Mouse (Mus musculus): Measurements from ENCODE around the gene Ezh1.

Gene Ezh1

DNA sequence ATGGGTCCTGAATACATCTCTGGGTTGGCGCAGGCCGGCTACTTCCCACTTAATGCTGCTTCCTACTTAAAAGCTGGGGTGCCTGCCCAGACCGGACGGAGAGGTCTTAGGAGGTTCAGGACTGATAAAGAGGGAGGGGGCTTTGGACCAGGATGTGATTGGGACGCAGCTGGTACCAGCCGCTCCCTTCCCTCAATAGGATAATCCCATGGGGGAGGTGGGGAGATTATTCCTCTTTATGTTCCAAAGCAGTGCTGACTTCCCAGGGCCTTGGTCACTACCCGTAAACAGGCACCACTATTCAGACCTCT is 20.4 kb upstream of the Ezh1 start:
- no peak for DNase-seq (ENCODE audit: low spot score)

DNA sequence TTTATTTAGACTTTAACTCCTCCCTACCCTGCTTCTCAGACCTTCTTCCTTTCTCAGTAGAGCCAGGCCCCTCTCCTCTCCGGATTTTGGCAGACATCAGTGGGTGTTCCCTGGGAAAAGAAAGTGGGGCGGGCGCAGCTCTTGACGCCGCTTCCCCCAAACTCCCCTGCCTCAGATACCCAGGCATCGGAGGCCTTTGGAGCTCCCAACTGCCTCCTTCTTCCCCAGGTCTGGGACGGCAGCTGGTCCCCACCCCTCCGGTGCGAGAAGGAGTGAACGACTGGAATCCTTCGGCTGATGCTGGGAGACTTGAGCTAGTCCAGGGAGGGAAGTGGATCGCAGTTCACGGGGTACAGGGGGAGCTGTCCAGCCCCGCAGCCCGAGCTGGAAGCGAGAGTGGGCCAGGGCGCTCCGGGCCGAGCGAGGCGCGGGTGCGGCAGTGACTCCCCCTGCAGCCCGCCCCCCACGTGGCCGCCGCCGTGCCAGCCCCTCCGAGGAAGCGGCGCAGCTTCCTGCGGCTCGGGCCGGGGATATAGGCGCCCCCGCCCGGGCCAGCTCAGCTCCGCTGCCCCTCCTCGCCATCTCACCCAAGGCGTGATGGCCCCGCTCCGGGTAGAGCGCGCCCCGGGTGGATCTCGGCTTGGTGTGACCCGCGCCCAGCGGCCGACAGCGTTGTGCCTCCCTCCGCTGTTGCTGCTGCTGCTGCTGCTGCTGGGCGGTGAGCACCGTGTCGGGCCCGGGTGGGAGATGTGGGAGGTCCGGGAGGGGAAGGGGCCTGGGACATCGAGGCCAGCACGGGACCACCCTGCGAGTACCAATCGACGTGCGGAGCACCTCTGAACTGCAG is 19.8 kb upstream of the Ezh1 start, which contains the start of gene Ramp2:
Ramp2 (plus strand) TSS at position 174 of the 847 bp plus-strand sequence.
- peak; percentile 59 for DNase-seq (ENCODE audit: low spot score)

DNA sequence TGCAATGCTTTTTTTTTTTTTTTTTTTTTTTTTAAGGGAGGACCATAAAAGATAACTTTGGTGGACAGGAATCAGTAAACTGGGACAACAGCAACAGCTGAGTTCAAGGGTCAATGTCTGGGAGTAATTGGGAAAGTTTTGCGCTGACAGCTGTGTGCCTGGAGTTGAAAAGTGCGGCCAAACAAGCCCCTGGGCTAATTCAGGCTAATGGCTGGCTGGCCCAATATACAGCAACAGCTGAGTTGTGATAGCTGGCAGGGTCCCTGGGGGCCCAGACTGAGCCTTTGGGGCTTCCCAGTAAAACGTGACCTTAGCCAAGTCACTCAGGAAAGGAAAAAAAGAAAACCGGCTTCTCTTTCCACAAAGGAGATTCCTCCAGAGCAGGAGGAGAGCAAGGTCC is 18.8 kb upstream of the Ezh1 start:
- DNase-seq (ENCODE audit: low spot score), result no peak

DNA sequence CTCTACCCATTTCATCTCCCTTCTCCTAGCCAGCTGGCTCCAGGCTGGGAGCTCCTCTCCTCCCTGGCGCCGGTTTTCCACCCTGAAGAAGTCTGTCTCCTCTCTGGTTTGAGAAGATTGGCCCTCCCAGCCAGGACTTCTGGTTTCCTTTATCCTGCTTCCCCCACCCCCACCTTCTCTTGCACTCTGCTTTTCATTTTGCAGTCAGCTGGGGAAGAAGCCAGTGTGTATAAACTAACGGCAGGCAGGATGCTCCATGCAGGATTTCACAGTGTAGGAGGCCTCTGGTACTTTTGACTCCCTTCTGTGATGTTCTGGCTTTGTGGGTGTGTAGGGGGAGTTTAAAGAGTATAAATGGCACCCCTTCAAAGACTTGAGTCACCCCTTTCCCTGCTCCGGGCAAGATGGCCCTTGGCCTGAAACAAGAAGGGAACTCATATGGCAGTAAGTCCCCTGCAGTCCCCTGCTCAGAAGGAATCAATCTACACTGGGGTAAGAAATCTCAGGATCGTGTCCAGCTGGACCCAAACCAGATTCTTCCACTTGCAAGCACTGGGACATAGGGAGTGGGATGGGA is 11.9 kb upstream of the Ezh1 start:
- DNase-seq (ENCODE audit: low spot score), result no peak

DNA sequence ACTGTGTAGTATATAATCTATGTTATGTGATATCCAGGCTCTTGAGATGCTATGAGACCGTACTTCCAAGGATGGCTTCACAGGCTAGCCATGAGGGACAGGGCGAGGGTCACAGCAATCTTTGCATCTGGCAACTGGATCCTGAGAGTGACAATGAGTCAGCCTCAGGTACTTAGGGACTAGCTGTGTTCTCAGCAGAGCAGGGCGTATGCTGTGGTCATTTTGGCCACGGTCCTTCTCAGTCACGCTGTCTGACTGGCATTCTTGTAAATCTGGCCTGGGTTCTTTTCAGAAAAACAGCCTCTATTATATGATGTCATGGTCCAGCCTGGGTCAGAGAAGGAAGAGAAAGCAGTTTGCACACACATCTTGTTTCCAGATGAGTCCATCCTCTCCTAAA is 10.5 kb upstream of the Ezh1 start:
- no peak for DNase-seq (ENCODE audit: low spot score)

DNA sequence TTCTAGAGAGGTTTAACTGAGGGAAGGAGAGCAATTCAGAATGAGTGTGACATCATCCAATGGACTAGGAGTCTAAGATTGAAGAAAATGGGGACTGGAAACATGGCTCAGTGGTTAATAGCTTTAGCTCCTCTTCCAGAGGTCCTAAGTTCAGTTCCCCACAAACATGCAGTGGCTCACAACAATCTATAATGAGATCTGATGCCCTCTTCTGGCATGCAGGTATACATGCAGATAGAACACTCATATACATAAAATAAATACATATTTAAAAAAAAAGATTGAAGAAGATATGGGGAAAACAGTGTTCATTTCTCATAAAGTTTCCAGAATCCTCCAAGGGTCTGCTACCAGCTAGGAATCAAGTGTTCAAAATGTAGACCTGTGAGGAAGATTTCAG is 9.2 kb upstream of the Ezh1 start:
- no peak for DNase-seq (ENCODE audit: low spot score)

DNA sequence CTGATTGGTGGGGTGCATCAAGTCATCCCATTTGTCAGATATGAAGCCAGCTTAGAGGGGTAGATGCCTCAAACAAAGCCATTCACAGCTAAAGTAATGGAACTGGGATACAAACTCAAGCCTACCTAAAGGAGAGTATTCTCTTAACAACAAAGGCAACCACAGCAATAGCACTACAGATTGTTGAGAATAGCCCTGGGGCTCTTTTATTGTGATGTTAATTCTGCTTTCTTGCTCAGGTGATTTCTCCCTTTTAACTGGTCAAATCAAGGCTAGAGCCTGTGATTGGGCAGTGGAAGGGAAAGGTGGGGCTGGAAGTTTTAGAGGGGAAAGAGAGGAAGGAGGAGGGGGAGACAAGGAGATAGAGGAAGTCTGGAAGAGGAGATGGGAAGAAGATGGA is 7.9 kb upstream of the Ezh1 start:
- DNase-seq (ENCODE audit: low spot score), result no peak

DNA sequence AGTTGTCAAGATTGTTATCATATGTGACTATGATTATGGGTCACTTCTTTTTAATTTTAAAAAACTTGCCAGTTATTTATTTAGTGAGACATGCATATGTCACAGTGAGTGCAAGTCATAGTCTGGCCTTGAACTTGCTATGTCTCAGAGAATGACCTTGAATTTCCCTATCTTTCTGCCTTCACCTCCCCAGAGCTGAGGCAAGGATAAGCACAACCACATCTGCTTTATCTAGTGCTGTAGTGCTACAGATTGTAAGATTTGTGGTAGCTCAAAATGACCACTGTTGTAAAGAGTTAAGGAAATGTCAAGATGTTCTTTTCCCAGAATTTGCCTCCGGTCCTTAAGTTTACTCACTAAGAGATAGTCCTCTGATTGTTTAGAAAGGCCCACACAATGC is 7.0 kb upstream of the Ezh1 start:
- no peak for DNase-seq (ENCODE audit: low spot score)

DNA sequence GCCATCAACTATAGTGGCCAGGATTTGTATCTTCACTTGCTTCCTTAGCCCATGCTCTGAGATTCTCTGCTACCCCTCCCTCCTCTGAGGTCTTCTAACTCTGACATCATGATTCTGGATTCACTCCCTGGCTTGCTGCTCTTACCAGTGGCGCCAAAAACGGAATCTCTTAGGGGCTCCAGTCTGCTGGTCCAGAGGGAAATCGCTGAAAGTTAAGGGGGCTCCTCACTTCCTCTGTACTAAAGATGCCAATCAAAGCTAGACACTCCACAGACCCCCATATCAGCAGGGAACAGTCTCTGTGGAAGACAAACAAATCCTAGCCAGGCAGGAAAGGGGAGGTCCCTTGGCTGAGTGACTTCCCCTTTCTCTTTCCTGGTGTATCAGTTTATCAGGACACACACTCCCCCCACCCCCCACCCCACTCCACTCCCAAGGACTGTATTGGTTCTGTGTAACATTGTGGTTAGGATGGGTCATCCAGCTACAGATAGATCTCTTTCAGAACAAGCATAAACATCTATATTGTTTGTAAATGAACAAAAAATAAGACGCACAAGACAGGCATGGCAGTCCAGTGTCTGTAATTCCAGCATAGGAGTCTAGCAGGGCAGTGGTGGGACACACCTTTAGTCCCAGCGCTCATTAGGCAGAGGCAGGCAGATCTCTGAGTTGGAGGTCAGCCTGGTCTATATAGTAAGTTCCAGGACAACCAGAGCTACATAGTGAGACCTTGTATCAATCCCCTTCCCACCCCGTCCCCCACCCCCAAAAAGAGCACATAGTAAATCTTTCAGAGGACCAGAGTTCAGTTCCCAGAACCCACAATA is 6.0 kb upstream of the Ezh1 start:
- peak; percentile 56 for DNase-seq (ENCODE audit: low spot score)

DNA sequence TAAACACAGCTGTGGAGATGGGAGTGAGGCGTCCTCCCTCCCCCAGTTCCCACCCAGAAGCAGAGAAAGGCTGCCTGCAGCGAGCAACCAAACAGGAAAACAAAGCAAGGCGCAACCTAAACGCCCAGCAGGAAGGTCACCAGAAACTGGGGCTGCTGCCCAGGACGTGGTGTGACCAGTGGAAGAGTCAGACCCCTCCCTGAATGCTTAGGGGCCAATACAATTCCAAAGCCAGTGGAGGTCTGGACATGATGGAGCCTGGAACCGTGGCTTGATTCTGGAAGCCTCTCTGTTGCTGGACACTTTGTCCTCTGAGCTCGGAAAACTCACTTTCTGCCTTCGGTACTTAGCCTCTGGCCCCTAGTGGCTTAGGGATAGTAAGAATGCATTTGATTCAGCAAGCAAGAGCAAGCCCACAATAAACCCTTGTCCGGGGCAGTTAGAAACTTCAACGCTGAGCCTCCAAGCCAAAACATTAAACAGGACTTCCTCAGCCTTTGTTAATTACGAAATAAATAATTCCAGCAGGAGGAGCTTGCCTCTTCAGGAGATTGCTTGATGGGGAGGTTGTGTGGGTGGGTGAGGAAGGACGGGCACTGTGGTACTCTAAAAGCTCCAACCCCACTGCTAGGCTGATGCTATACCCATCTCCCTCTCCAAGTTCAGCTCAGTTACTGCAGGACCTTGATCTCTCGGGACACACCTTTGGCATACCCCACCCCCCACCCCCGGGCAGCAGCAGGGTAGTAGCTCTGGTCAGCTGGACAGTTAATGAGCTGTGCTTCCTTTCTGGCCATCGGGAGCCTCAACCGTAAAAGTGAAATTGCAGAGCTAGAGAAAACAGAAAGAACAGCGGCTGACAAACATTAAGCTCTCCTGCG is 5.0 kb upstream of the Ezh1 start:
- peak; percentile 55 for DNase-seq (ENCODE audit: low spot score)

DNA sequence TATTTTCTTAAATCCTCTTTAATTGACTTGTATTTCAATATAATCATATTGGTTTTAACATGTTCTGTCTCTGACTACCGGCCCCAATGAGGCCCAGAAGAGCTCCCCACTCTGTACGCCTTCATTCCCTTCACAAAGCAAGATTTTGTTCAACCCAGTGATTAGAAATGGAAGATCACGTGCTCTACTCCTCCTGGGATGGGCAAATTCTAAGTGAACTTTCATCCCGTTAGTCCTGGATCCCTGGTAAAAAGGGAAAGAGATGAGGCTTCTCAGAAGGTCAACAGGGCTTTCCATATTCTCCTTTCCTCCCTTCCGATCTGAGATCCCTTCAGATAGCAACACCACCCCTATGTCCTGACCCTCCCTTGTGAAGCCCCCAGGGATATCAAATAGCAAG is 4.3 kb upstream of the Ezh1 start:
- DNase-seq (ENCODE audit: low spot score), result peak; percentile 35

DNA sequence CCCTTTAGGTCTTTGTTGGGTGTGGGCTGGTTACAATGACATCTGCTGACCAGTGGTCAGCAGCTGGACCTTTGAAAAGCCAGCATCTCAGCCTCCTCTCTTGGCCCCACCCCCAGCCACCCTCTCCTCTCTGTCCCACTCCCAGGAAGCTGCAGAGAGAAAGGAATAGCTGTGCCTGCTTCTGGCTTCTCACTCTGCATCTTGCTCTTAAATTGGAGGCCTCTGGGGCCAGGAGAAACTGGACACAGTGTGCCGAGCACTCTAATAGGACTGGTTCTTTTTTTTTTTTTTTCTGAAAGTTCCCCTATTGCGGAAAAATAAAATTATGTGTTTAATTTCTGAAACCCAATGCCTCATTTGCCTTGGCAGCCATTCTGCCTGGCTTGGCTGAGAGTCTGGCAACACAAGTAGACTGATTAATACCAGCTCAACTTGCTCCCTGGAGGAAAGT is 3.8 kb upstream of the Ezh1 start:
- peak; percentile 55 for DNase-seq (ENCODE audit: low spot score)

DNA sequence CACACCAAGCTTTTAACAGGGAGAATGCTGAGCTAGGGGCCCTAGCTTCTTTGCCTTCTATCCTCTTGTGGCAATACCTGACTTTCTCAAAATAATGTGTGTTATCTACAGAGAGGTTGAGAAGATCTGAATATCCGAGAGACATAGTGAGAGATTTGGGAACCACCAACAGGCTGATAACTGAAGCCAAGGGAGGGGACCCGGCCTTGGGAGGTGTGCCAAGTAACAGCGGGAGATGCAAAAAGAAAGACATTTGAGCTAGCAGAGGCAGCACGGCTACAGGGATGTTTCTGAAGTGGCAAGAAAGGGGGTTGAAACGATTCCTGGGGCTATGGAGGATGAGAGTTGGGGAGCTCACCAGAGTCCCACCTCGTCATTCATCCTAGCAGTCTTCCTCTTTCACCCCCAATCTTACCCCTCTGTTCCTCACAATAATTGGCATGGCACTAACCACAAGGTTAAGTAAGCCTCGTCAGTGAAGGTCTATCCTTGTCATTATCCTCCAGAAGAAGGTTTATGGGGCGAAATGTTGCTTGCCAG is 3.2 kb upstream of the Ezh1 start:
- DNase-seq (ENCODE audit: low spot score), result no peak

DNA sequence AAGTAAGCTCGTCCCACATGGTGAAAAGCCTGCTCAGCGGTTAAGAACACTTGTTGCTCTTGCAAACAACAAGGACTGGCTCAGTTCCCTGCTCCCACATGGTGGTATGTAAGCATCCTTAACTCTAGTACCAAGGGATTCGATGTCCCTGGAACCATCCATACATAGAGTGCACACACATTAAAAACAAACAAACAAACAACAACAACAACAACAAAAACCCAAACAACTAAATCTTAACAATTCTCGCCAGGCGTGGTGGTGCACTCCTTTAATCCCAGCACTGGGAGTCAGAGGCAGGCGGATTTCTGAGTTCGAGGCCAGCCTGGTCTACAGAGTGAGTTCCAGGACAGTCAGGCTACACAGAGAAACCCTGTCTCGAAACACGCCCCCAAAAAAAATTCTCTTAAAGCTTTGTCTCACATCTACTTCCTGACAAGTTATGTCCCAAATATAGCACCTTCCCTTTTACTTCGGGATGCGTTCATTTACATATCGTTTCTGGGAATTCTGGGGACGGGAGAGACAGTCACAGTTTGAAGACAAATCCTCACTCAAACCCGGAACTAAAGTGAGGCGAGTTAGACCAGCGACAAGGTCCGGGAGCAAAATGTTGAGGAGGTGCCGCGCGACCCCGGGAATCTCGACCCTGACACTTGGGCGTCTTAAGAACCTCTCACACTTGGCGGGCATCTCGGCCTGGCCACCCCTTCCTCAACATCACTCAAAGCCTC is 765 bp downstream of the Ezh1 start:
- DNase-seq (ENCODE audit: low spot score), result peak; percentile 39

DNA sequence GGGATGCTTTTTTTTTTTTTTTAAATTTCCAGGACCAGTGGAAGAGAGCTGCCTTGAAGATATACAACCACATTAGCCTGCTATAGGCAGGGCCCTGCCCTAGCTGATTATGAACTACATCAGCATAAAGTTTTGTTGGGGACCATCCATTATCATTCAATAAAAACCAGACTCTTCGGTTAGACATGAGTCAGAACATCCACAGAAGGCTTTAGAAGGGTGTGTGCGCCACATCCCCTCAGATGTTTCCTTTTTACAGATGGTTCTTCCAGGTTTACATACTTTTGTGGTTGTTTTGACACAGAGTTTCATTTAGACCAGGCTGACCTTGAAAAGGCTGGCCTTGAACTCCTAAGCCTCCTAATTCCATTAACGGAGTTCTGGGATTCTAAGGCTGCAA is 1.9 kb downstream of the Ezh1 start:
- no peak for DNase-seq (ENCODE audit: low spot score)

DNA sequence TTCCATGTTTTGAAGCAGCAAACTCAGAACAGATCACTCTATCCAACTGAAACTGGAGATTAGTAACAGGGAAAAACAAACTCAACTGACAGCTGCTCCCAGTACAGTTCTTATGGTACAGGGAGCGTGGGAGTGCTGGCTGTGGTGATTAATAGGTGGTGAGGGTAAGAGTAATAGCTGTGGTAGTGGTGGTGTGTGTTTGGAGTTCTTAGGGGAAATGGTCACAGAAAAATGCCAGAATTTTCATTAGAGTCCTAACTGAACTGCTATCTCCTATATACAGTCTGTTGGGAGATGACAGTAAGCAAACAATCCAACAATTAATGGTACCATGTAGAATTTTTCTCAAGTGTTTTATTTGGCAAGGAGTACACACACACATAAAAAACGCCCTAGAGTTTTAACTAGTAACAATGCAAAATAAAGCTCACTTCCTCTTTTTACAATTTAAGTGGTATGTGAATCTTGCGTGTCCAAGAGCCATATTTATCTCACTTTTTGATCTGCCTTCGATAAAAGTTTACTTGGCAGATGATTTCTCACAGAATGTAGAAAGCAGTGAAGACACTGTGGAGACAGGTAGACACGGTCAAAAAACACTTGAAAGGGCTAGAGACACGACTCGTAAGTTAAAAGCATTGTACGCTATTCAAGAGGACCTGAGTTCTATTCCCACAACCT is 4.8 kb downstream of the Ezh1 start:
- no peak for DNase-seq (ENCODE audit: low spot score)

DNA sequence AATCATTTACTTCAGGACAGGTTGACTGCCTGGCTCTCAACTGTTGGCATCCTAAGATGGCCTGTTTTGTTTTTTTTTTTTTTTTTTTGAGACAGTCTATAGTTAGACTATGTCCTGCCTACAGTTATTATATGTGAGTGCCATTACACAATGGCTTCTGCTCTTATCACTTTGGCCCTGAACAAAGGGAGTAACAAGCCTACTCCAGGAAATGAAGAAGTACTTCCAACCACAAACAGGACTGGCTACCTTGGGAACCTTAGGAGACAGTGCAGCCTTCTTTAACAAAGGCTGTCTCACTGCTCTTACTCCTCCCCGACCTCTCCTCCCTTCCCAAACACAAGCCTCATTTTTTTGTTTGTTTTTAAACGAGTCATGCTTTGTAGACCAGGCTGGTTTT is 5.4 kb downstream of the Ezh1 start:
- no peak for DNase-seq (ENCODE audit: low spot score)

DNA sequence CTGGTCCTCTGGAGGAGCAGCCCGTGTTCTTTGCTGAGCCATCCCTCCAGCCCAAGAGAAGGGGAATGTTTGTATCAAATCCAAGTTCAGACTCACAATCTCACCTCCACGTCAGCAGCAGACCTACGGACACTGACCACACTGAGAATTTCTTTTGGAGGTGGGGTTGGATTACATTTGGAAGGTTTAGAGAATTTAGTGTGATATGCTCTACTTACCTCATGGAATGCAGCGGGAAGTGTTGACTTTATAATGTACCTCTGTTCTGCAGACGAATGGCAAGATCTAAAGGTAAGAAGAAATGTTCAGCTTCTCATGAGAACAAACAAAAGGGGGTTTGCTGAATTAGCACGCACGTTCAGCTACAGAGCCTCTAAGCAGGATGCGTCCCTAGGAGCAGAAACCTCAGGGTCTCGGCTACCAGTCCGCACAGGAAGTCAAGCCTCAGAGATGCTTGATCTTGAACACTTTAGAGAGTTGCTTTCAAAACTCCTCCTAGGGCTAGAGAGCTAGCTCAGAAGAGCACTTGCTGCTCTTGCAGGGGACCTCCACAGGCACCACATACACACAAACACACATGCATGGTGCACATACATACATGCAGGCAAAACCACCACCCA is 7.7 kb downstream of the Ezh1 start:
- DNase-seq (ENCODE audit: low spot score), result no peak

DNA sequence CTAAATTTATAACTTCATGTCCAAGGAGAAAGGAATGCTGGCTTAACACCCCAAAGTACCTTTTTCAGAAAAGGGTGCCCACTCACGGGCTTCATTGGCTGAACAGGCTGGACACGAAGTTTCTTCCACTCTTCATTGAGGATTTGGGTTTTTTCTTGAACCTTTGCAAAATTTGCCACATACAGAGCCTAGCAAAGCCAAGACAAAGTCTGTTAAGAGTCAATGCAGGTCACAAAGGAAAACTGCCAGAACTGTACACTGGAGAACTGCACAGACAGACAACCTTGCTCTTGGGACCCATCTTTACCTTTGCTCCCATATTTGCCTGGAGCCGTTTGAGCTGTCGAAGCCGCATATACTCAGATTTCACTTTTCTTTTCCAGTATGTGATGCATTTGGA is 9.3 kb downstream of the Ezh1 start:
- DNase-seq (ENCODE audit: low spot score), result no peak

DNA sequence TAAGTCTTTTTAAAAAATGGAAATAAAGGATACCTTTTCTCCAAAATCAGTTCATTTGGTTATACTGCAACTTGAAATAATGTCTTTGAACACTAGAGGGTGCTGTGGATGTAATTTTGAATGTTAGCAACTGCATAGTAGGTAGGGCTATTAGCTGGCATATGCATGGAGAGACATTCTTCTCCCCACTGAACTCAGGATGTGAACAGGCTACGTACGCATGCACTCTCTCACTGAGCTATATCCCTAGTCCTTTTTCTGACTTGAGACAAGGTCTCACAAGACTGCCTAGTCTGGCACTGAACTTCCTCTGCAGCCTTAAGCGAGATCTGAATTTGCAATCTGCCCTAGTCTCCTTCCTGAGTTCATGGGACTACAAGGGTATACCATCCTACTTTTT is 14.3 kb downstream of the Ezh1 start:
- peak; percentile 86 for DNase-seq (ENCODE audit: low spot score)
